Mouse (Mus musculus) intestine, postnatal 0 days (tissue): ENCODE results near the gene Zfp740. TPM values are rescaled to one million over a fixed set of nuclear protein-coding genes. Genes with fewer than 3 reads are reported as not detected.
A peak's percentile ranks its signal among the peaks of the same experiment; 100 is the strongest.
"Not testable (repeated sequence)": the region's sequence is repeated elsewhere in the genome, so short reads cannot be mapped to it uniquely, and the experiment has no call there.

Experiments used
- ATAC-seq: fragments of 200-750 bp; cut with Nextera tagmentation; 2 replicates; pipeline ENCODE4 v1.8.0; 2017; ENCODE audit warnings: mild to moderate bottlenecking, moderate TSS enrichment, moderate library complexity
- H3K27ac ChIP-seq: fragments of 300-500 bp; sonication (generic); 2 replicates; pipeline ENCODE4 v1.5.1; 2014; ENCODE audit warnings: mild to moderate bottlenecking, low read depth, low read length, moderate library complexity
- H3K27me3 ChIP-seq: fragments of 300-500 bp; sonication (generic); replicated peaks from 2 replicates; pipeline ENCODE4 v1.6.1; 2014; ENCODE audit warnings: low read length, mixed read lengths; ENCODE audit not compliant: control insufficient read depth, insufficient read depth
- H3K36me3 ChIP-seq: fragments of 300-500 bp; sonication (generic); 2 replicates; pipeline ENCODE4 v1.6.1; 2014; ENCODE audit warnings: mild to moderate bottlenecking, moderate library complexity; ENCODE audit not compliant: control insufficient read depth, insufficient read depth
- H3K4me1 ChIP-seq: fragments of 300-500 bp; sonication (generic); replicated peaks from 2 replicates; pipeline ENCODE4 v1.6.1; 2014; ENCODE audit warnings: antibody characterized with exemption, low read length, mixed read lengths; ENCODE audit not compliant: control insufficient read depth, insufficient read depth
- H3K4me2 ChIP-seq: fragments of 300-500 bp; sonication (generic); replicated peaks from 2 replicates; pipeline ENCODE4 v1.6.1; 2014; ENCODE audit warnings: low read depth, mild to moderate bottlenecking, moderate library complexity
- H3K4me3 ChIP-seq: fragments of 300-500 bp; sonication (generic); 2 replicates; pipeline ENCODE4 v1.5.1; 2014; ENCODE audit warnings: low read depth, low read length
- H3K9ac ChIP-seq: fragments of 300-500 bp; sonication (generic); 2 replicates; pipeline ENCODE4 v1.6.1; 2014; ENCODE audit warnings: mild to moderate bottlenecking, low read depth, low read length
- H3K9me3 ChIP-seq: fragments of 300-500 bp; sonication (generic); 2 replicates; pipeline ENCODE4 v1.6.1; 2016; ENCODE audit warnings: mixed run types; ENCODE audit not compliant: control insufficient read depth
- CTCF ChIP-seq: sonication (generic); IDR thresholded peaks from 2 replicates; pipeline ENCODE4 v1.5.1; 2016; ENCODE audit warnings: low read depth, mild to moderate bottlenecking, control low read depth, antibody characterized with exemption, moderate library complexity
- WGBS: fragments of 180-500 bp; shearing (Covaris S2); extraction: QIAGEN DNeasy Blood & Tissue Kit; methylation state at CpG from one replicate; pipeline ENCODE4 v1.1.7; 2014; 5-methylcytosine and 5-hydroxymethylcytosine counted together
- polyA plus RNA-seq: library from polyadenylated mRNA; unstranded; fragments of >200 nt; fragmentation: Nextera tagmentation; extraction: Ambion mirVana; gene quantifications from 2 replicates; pipeline ENCODE4 v1.2.1, GENCODE M21; 2015

The Zfp740 gene
- polyA plus RNA-seq, 1 experiment from 2014 or later = 14.1 TPM

- H3K27ac ChIP-seq = no peak overlapping the region
- H3K27me3 ChIP-seq = no peaks in the 10 kb centered on the region
- peaks cover 51% of the 10 kb centered on the region for H3K36me3 ChIP-seq
- no peak for ATAC-seq
- H3K9me3 ChIP-seq = no peaks in the 10 kb centered on the region
- no peak overlapping the region for H3K9ac ChIP-seq
- no peaks in the 10 kb centered on the region for H3K4me1 ChIP-seq
- 81% methylated on average over 16 of the region's 16 CpGs for WGBS
- H3K4me2 ChIP-seq = no peak overlapping the region
- TF ChIP-seq CTCF = no peak
- no peak overlapping the region for H3K4me3 ChIP-seq
Observed at GRCm38 (mm10) chr15:102216459-102217228, 13.6 kb downstream of the Zfp740 start.

DNA sequence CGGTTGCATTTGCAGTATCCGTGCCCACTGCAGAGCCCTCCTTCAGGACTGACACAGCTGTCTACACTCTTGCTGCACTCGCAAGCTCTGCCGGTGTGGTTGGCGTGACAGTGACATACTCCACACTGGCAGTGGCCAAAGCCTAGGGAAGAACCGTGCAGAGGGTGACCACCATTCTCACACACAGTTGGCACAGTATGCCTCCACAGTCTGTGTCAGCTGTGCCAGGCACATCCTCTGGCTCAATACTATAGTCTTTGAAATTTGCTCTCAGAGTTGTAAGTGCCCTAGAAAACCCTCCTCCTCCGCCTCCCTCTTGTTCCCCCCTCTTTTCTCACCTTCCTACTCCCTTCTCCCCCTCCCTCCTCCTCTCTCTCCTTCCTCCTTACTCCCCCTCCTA lies 14.3 kb downstream of the Zfp740 start:
- Histone ChIP-seq H3K9me3 (no peaks in the 10 kb centered on the region), H3K4me1 (no peaks in the 10 kb centered on the region), H3K4me2 (no peak overlapping the region), H3K9ac (no peak overlapping the region), H3K27ac (no peak overlapping the region), H3K4me3 (no peak overlapping the region), H3K27me3 (no peaks in the 10 kb centered on the region), H3K36me3 (peaks cover 45% of the 10 kb centered on the region)
- no peak for ATAC-seq
- TF ChIP-seq CTCF = no peak
- 91% methylated on average over 7 of the region's 7 CpGs for WGBS

GRCm38 (mm10) chr15:102222386-102222785 lies 19.3 kb downstream of the Zfp740 start:
- peak; percentile 37 for TF ChIP-seq CTCF
- Histone ChIP-seq H3K4me1 (no peaks in the 10 kb centered on the region), H3K9ac (no peak overlapping the region), H3K27me3 (no peaks in the 10 kb centered on the region; the same call in 1 of the 2 replicates), H3K27ac (no peak overlapping the region), H3K36me3 (peaks cover 4% of the 10 kb centered on the region; the same call in 1 of the 2 replicates), H3K4me2 (no peak overlapping the region), H3K4me3 (no peak overlapping the region), H3K9me3 (no peaks in the 10 kb centered on the region)
- ATAC-seq = no peak
- 65% methylated on average over 10 of the region's 10 CpGs for WGBS

DNA sequence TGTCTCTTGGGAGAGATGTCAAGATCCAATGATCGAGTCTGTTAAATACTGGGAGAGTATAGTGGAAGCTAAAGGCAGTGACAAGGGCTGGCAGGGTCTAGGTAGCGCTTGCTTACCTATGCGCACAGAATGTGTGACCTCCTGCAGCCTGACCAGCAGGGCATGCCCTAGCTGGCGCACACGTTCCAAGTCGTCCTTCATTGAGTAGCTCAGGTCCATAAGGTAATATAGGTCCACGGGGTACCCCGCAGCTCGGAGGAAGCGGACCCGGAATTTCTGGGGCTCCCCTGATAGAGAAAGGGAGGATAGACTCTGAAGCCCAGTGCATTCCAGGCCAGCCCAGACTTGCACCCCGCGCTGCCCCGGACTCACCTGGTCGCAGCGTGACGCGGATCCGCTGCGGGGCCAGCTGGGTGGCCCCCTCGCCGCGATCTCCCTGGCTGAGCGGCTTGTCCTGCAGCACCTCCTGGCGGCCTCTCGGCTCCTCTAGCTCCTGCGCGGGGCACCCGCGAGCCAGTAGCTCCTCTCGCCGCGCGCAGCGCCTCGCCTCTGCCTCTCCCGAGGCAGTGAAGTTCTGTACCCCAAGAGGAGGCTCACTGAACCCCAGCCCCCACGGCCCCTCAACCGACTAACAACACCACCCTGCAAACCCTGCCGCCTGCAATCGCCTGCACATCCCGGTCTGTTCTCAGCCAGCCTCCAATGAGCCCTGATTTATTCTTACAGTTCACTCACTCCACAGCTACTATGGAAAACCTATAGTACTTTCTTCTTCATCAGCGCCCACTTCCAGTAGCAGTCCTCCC lies 21.3 kb downstream of the Zfp740 start:
- peak overlapping the region; percentile 38 for H3K4me3 ChIP-seq
- peak; percentile 95 for TF ChIP-seq CTCF
- H3K9me3 ChIP-seq = no peaks in the 10 kb centered on the region
- no peaks in the 10 kb centered on the region; the same call in 1 of the 2 replicates for H3K27me3 ChIP-seq
- H3K4me1 ChIP-seq = no peaks in the 10 kb centered on the region
- no peaks in the 10 kb centered on the region for H3K36me3 ChIP-seq
- H3K4me2 ChIP-seq = peak overlapping the region; percentile 90
- peak overlapping the region; percentile 45 for H3K9ac ChIP-seq
- peak; percentile 79 for ATAC-seq
- H3K27ac ChIP-seq = no peak overlapping the region
- WGBS = 4% methylated on average over 37 of the region's 43 CpGs

DNA sequence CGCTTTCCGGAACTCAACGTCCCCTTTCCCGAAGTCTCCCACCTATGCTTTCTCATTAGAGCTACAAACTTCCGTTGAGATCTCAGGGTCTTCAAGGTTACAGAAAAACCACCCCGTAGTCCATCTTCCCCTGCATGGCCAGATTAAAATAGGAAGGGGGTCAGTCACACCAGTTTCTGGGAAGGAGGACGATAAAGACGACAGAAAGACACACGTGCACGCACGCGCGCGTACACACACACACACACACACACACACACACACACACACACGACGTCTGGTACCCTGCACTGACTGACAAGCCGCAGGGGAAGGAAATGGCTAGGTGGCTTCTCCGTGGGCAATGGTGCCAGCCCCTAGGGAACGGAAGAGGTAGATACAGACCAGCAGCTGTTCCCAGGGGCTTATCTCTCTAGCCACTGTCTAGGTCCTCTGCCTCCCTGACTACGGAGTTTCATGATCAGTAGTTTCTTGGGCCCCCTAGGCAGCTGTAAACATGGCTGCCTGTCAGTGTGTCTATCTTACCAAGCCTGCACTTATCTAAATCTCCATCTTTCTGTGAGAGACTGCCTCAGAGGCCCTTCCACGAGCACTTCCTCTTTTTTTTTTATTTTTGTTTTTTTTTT lies 22.1 kb downstream of the Zfp740 start:
- WGBS = 11% methylated on average over 20 of the region's 21 CpGs
- H3K27me3 ChIP-seq = no peaks in the 10 kb centered on the region; the same call in 1 of the 2 replicates

GRCm38 (mm10) chr15:102225619-102226018 lies 22.6 kb downstream of the Zfp740 start:
- H3K27me3 ChIP-seq, H3K4me2 ChIP-seq, H3K27ac ChIP-seq, H3K9ac ChIP-seq, ATAC-seq, H3K9me3 ChIP-seq, H3K4me3 ChIP-seq, H3K4me1 ChIP-seq, H3K36me3 ChIP-seq: not testable (repeated sequence)
- 86% methylated on average over 5 of the region's 6 CpGs for WGBS

More for the DNA sequence above, 22.1 kb downstream of the Zfp740 start:
- Histone ChIP-seq H3K4me3 (peak overlapping the region; percentile 38), H3K36me3 (no peaks in the 10 kb centered on the region), H3K9ac (no peak overlapping the region), H3K4me2 (peak overlapping the region; percentile 90), H3K9me3 (no peaks in the 10 kb centered on the region), H3K4me1 (no peaks in the 10 kb centered on the region), H3K27ac (no peak overlapping the region)
- no peak for ATAC-seq
- no peak for TF ChIP-seq CTCF
